Mouse (Mus musculus): Measurements from ENCODE around the gene Mapk14. TPM values are rescaled to one million over a fixed set of nuclear protein-coding genes. Genes with fewer than 3 reads are reported as not detected.

Gene Mapk14
- polyA plus RNA-seq, 1 experiment from 2014 or later: 22.0 TPM

Other genes starting within 250 kb of the Mapk14 start
- 16.2 and 33.9 TPM in 2 replicates for gene Fkbp5, start 173.8 kb upstream of the Mapk14 start, polyA plus RNA-seq (2015; fragmentation: Nextera tagmentation; extraction: Ambion mirVana)
- gene Armc12, start 160.5 kb upstream of the Mapk14 start, polyA plus RNA-seq (2015; fragmentation: Nextera tagmentation; extraction: Ambion mirVana): not detected in 2 replicates
- not detected in 2 replicates for gene Clpsl2, start 141.9 kb upstream of the Mapk14 start, polyA plus RNA-seq (2015; fragmentation: Nextera tagmentation; extraction: Ambion mirVana)
- 1.1 and 1.2 TPM in 2 replicates for gene Clps, start 130.6 kb upstream of the Mapk14 start, polyA plus RNA-seq (2015; fragmentation: Nextera tagmentation; extraction: Ambion mirVana)
- 0.15 and 0.42 TPM in 2 replicates for gene Lhfpl5, start 115.7 kb upstream of the Mapk14 start, polyA plus RNA-seq (2015; fragmentation: Nextera tagmentation; extraction: Ambion mirVana)
- gene Srpk1, start 68.6 kb upstream of the Mapk14 start, polyA plus RNA-seq (2015; fragmentation: Nextera tagmentation; extraction: Ambion mirVana): 39.8 and 45.4 TPM in 2 replicates
- 0.23 and 0.66 TPM in 2 replicates for gene Slc26a8, start 1.1 kb upstream of the Mapk14 start, polyA plus RNA-seq (2015; fragmentation: Nextera tagmentation; extraction: Ambion mirVana)
- gene AC170998.1, start 34.8 kb downstream of the Mapk14 start, polyA plus RNA-seq (2015; fragmentation: Nextera tagmentation; extraction: Ambion mirVana): 1.6 and 2.0 TPM in 2 replicates
- 3.6 and 8.6 TPM in 2 replicates for gene Mapk13, start 78.0 kb downstream of the Mapk14 start, polyA plus RNA-seq (2015; fragmentation: Nextera tagmentation; extraction: Ambion mirVana)
- 5.2 and 11.1 TPM in 2 replicates for gene Brpf3, start 109.8 kb downstream of the Mapk14 start, polyA plus RNA-seq (2015; fragmentation: Nextera tagmentation; extraction: Ambion mirVana)
- gene Pnpla1, start 167.1 kb downstream of the Mapk14 start, polyA plus RNA-seq (2015; fragmentation: Nextera tagmentation; extraction: Ambion mirVana): not detected in 2 replicates
- gene 4930539E08Rik, start 224.0 kb downstream of the Mapk14 start, polyA plus RNA-seq (2015; fragmentation: Nextera tagmentation; extraction: Ambion mirVana): 0.04 and 0.30 TPM in 2 replicates